Mouse (Mus musculus) midbrain, embryonic 14.5 days (tissue): ENCODE measurements at regions not wholly inside any gene's neighbourhood (a gene's known extent, or its start where the extent isn't known, plus 50 kb on each side); places are given as distances from the start of the nearest gene placed in this dataset.

Experiments
- ATAC-seq: fragments of 200-750 bp; cut with Nextera tagmentation; 2 replicates; pipeline ENCODE4 v1.8.0; 2017; ENCODE audit warnings: moderate number of reproducible peaks, moderate library complexity; ENCODE audit not compliant: low FRiP score, low TSS enrichment
- DNase-seq: peaks from one replicate; pipeline ENCODE4 v3.0.0-alpha.2; 2015
- H3K27ac ChIP-seq: fragments of 300-500 bp; sonication (generic); replicated peaks from 2 replicates; pipeline ENCODE4 v1.5.1; 2014; ENCODE audit warnings: mild to moderate bottlenecking, low read depth, low read length, moderate library complexity
- H3K27me3 ChIP-seq: fragments of 300-500 bp; sonication (generic); 2 replicates; pipeline ENCODE4 v1.6.1; 2014; ENCODE audit warnings: low read length, control low read depth, mixed read lengths; ENCODE audit not compliant: control insufficient read depth, insufficient read depth
- H3K36me3 ChIP-seq: fragments of 300-500 bp; sonication (generic); 2 replicates; pipeline ENCODE4 v1.6.1; 2014; ENCODE audit warnings: low read length, control low read depth; ENCODE audit not compliant: control insufficient read depth, insufficient read depth
- H3K4me1 ChIP-seq: fragments of 300-500 bp; sonication (generic); 2 replicates; pipeline ENCODE4 v1.6.1; 2014; ENCODE audit warnings: mild to moderate bottlenecking, antibody characterized with exemption, low read length, control low read depth; ENCODE audit not compliant: control insufficient read depth, insufficient read depth
- H3K4me2 ChIP-seq: fragments of 300-500 bp; sonication (generic); 2 replicates; pipeline ENCODE4 v1.6.1; 2014; ENCODE audit warnings: mild to moderate bottlenecking, low read length, moderate library complexity
- H3K4me3 ChIP-seq: fragments of 300-500 bp; sonication (generic); replicated peaks from 2 replicates; pipeline ENCODE4 v1.5.1; 2014; ENCODE audit warnings: low read depth, low read length
- H3K9ac ChIP-seq: fragments of 300-500 bp; sonication (generic); replicated peaks from 2 replicates; pipeline ENCODE4 v1.6.1; 2014; ENCODE audit warnings: mild to moderate bottlenecking, low read length, moderate library complexity
- H3K9me3 ChIP-seq: fragments of 300-500 bp; sonication (generic); 2 replicates; pipeline ENCODE4 v1.6.1; 2016; ENCODE audit warnings: low read length, control low read depth, mixed read lengths; ENCODE audit not compliant: control insufficient read depth
- WGBS: fragments of 180-500 bp; shearing (Covaris S2); extraction: QIAGEN DNeasy Blood & Tissue Kit; methylation state at CpG from one replicate; pipeline ENCODE4 v1.1.7; 2014; 5-methylcytosine and 5-hydroxymethylcytosine counted together

DNA sequence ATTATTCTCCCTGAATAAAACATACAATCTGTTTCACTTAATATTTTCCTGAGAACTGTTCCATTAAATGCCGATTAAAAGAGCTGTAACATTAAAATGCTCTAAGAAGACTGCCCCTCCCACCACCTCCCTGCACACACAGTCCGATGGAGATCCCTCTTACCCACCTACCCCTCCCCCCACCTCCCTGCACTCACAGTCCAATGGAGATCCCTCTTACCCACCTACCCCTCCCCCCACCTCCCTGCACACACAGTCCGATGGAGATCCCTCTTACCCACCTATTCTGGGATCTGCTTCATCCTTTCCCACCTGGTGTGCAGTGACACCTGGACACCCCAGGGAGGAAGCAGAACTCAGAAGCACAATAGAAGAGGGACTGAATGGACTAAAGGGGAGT lies 305.6 kb downstream of the Cps1 start:
- DNase-seq (no peak), ATAC-seq (no peak)
- no peak overlapping the region for H3K4me2 ChIP-seq
- WGBS, result 36% methylated on average over 3 of the region's 3 CpGs
- no peak overlapping the region for H3K9ac ChIP-seq
- no peaks in the 10 kb centered on the region for H3K36me3 ChIP-seq
- no peaks in the 10 kb centered on the region for H3K27me3 ChIP-seq
- H3K4me1 ChIP-seq, result no peaks in the 10 kb centered on the region
- H3K4me3 ChIP-seq, result no peak overlapping the region
- H3K9me3 ChIP-seq, result no peaks in the 10 kb centered on the region
- no peak overlapping the region for H3K27ac ChIP-seq

DNA sequence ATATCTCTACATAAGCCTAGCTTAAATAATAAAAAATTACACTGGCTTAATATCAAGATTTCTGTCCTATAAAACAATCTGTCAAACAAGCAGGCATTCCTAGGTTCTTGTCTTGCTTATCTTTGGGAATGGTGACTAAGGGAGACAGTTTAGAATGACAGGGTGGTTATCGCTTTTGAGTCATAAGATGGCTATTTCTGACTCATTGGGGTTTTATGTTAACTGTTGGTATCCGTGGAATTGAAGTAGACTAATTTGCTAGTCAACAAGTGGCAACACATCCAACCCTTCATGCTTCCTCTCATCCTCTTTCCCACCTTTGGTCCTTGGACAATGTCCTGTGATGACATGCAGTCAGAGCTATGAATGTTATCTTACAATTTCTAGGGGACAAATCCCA lies 328.0 kb downstream of the Cps1 start:
- Histone ChIP-seq H3K4me3 (no peak overlapping the region), H3K4me2 (no peak overlapping the region), H3K9me3 (no peaks in the 10 kb centered on the region), H3K27ac (no peak overlapping the region), H3K36me3 (no peaks in the 10 kb centered on the region), H3K27me3 (no peaks in the 10 kb centered on the region), H3K9ac (no peak overlapping the region), H3K4me1 (no peaks in the 10 kb centered on the region)
- WGBS, result 94% methylated on average over 2 of the region's 2 CpGs
- no peak for ATAC-seq
- no peak for DNase-seq

DNA sequence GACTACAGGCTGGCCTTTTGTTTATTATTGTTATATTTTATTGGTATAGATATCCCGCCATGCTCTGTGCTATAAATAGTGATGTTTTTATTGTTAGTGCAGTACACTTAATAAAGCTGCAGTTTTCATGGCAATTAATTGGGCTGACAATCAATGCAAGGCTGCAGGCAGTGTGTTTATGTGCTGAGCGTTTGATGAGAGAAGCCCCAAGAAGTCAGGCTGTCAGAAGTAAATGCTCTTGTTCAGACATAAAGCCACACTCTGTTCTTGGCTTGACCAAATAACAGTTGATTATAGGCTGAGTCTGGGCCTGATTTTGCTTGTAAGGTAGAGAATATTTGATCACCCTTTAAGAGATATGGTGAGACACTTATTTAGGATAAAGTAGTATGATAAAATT lies 341.4 kb downstream of the Cps1 start:
- ATAC-seq, result no peak
- DNase-seq, result peak; percentile 6
- H3K4me2 ChIP-seq, result no peak overlapping the region
- no peaks in the 10 kb centered on the region for H3K9me3 ChIP-seq
- no peaks in the 10 kb centered on the region for H3K4me1 ChIP-seq
- no peak overlapping the region for H3K27ac ChIP-seq
- H3K27me3 ChIP-seq, result no peaks in the 10 kb centered on the region
- H3K9ac ChIP-seq, result no peak overlapping the region
- 47% methylated on average over 2 of the region's 2 CpGs for WGBS
- no peak overlapping the region for H3K4me3 ChIP-seq
- no peaks in the 10 kb centered on the region for H3K36me3 ChIP-seq

DNA sequence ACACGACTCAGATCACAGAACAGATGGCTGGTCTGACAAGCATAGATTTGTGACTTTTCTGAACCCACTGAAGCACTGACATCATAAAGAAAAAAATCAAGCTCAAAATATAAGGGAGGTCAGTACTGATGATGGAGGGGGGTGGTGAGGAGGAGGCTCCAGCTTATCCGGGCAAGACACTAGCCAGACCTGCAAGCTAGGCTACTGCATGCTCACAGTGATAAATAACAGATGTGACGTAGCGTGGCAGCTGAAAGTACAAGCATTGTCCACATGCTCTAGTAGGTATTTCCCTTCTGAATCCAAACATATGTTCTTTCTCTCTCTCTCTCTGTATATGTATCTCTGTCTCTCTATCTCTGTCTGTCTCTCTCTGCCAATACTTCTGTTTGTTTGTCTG lies 342.7 kb downstream of the Cps1 start:
- WGBS, result 71% methylated on average over 4 of the region's 4 CpGs

DNA sequence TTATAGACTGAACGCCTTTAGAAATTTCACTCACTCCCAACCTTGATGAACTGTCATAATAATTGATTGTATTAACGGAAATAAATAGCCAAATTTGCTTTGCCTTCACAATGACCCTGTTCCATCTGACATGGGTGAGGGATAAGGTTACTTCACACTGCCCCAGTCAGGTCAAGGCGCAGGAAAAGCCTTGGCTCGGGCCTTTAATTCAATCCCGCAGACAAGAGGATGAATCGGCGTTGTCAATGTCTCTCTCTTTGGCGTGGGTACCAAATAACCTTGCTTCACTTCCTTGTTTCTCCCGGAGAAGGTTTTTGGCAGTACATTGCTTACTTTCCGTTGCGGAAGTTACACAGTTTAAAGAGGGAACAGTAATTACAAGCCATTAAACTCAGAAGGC lies 354.2 kb downstream of the Cps1 start:
- Histone ChIP-seq H3K27me3 (no peaks in the 10 kb centered on the region), H3K4me2 (no peak overlapping the region), H3K4me3 (no peak overlapping the region), H3K36me3 (no peaks in the 10 kb centered on the region), H3K9me3 (no peaks in the 10 kb centered on the region), H3K4me1 (no peaks in the 10 kb centered on the region), H3K27ac (no peak overlapping the region), H3K9ac (no peak overlapping the region)
- DNase-seq (no peak), ATAC-seq (no peak)
- WGBS, result 87% methylated on average over 11 of the region's 11 CpGs

More for the DNA sequence above, 342.7 kb downstream of the Cps1 start:
- Histone ChIP-seq H3K9ac (no peak overlapping the region), H3K27me3 (no peaks in the 10 kb centered on the region), H3K9me3 (no peaks in the 10 kb centered on the region), H3K27ac (no peak overlapping the region), H3K4me3 (no peak overlapping the region), H3K36me3 (no peaks in the 10 kb centered on the region), H3K4me2 (no peak overlapping the region), H3K4me1 (no peaks in the 10 kb centered on the region)
- ATAC-seq (no peak), DNase-seq (no peak)

DNA sequence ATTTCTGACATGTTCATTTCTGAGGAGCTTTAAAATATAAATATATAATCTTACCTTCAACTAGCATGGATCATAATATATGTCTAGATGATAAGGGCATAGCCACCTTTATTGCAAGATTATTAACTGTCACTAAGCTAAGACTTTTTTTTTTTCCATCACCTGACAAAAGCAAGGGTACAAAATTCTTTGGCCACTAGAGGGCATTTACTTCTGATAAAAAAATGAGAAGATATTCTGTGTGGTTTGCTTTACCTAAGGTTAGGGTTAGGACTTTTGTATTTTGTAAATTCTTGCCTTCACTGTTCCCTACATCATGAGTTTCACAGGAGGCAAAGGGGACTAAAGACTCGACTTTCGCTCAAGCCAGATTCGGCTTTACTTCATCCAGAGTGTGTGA lies 355.1 kb downstream of the Cps1 start:
- Histone ChIP-seq H3K9ac (no peak overlapping the region), H3K27me3 (no peaks in the 10 kb centered on the region), H3K4me1 (no peaks in the 10 kb centered on the region), H3K36me3 (no peaks in the 10 kb centered on the region), H3K9me3 (no peaks in the 10 kb centered on the region), H3K4me3 (no peak overlapping the region), H3K27ac (no peak overlapping the region), H3K4me2 (no peak overlapping the region)
- no peak for ATAC-seq
- peak; percentile 58 for DNase-seq
- WGBS, result 93% methylated on average over 3 of the region's 3 CpGs

DNA sequence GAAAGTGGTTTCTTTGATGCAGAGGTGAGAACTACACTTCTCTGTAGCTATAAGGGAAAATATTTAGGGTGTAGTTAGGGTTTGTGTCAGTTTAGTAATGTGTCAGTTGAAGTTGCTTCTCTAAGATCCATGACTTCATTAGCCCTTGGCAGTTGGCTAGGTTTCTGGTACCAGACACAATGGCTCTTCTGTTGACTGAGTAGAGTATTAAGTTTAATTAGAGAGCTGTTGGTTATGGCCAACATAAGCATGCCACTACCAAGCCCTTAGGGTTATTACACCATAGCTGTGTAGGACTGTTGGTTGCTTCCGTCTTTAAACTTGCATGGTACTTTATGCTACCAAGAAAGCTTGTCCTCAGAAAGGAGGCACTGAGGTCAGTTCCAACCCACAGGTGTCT lies 359.1 kb downstream of the Cps1 start:
- Histone ChIP-seq H3K9ac (no peak overlapping the region), H3K36me3 (no peaks in the 10 kb centered on the region), H3K9me3 (no peaks in the 10 kb centered on the region), H3K4me1 (no peaks in the 10 kb centered on the region), H3K4me3 (no peak overlapping the region), H3K4me2 (no peak overlapping the region), H3K27ac (no peak overlapping the region), H3K27me3 (no peaks in the 10 kb centered on the region)
- ATAC-seq (no peak), DNase-seq (no peak)
- 94% methylated on average over 1 of the region's 1 CpGs for WGBS

DNA sequence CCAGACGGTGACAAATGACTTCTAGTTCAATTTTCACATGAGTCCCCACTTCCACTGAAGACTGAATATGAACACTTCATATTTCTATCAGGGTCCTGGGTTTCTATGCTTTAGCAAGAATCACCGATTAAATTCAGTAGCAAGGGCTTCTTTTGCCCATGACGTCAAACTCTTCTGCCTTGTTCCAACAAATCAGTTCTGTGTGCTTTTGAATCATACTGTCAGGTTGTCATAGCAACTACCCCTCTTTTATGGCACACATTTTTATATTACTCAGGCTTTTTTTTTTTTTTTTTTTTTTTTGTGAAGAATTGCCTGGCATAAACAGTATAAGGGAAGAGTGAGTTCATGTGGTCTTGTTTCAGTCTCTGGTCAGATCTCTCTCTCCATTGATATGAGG lies 381.3 kb downstream of the Cps1 start:
- Histone ChIP-seq H3K27me3 (no peaks in the 10 kb centered on the region), H3K4me2 (no peak overlapping the region), H3K9ac (no peak overlapping the region), H3K9me3 (no peaks in the 10 kb centered on the region), H3K4me3 (no peak overlapping the region), H3K27ac (no peak overlapping the region), H3K4me1 (no peaks in the 10 kb centered on the region), H3K36me3 (no peaks in the 10 kb centered on the region)
- DNase-seq, result peak; percentile 20
- ATAC-seq, result no peak
- WGBS, result 76% methylated on average over 3 of the region's 3 CpGs

DNA sequence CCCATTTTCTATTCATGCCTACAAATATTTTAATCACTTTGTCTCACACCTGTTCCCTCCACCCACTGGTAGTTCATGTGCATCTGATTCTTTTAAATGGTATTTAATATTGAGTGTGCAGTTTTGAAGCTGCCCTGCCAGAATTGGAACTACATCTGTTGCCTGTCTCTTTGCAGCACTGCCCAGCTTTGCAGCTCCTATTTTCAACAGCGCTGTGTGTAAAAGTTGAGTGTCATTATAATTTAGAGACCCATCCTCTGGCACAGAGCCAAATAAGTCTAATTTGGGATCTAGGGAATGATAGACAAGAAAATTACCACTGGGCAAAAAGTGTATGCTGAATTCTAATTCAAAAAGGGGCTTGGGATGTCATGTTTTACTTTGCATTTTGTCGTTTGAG lies 382.9 kb downstream of the Cps1 start:
- H3K4me1 ChIP-seq, result no peaks in the 10 kb centered on the region
- DNase-seq, result peak; percentile 50

More for the DNA sequence above, 382.9 kb downstream of the Cps1 start:
- Histone ChIP-seq H3K36me3 (no peaks in the 10 kb centered on the region), H3K27me3 (no peaks in the 10 kb centered on the region), H3K9me3 (no peaks in the 10 kb centered on the region), H3K9ac (no peak overlapping the region), H3K27ac (no peak overlapping the region), H3K4me2 (no peak overlapping the region), H3K4me3 (no peak overlapping the region)
- 82% methylated on average over 2 of the region's 2 CpGs for WGBS
- no peak for ATAC-seq
